Mouse (Mus musculus) midbrain, embryonic 14.5 days (tissue): ENCODE measurements around the gene Aph1c. TPM values are rescaled to one million over a fixed set of nuclear protein-coding genes. Genes with fewer than 3 reads are reported as not detected.

ENCODE experiments used
- ATAC-seq: fragments of 200-750 bp; cut with Nextera tagmentation; 2 replicates; pipeline ENCODE4 v1.8.0; 2017; ENCODE audit warnings: moderate number of reproducible peaks, moderate library complexity; ENCODE audit not compliant: low FRiP score, low TSS enrichment
- DNase-seq: peaks from one replicate; pipeline ENCODE4 v3.0.0-alpha.2; 2015
- H3K27ac ChIP-seq: fragments of 300-500 bp; sonication (generic); replicated peaks from 2 replicates; pipeline ENCODE4 v1.5.1; 2014; ENCODE audit warnings: mild to moderate bottlenecking, low read depth, low read length, moderate library complexity
- H3K27me3 ChIP-seq: fragments of 300-500 bp; sonication (generic); 2 replicates; pipeline ENCODE4 v1.6.1; 2014; ENCODE audit warnings: low read length, control low read depth, mixed read lengths; ENCODE audit not compliant: control insufficient read depth, insufficient read depth
- H3K36me3 ChIP-seq: fragments of 300-500 bp; sonication (generic); 2 replicates; pipeline ENCODE4 v1.6.1; 2014; ENCODE audit warnings: low read length, control low read depth; ENCODE audit not compliant: control insufficient read depth, insufficient read depth
- H3K4me1 ChIP-seq: fragments of 300-500 bp; sonication (generic); 2 replicates; pipeline ENCODE4 v1.6.1; 2014; ENCODE audit warnings: mild to moderate bottlenecking, antibody characterized with exemption, low read length, control low read depth; ENCODE audit not compliant: control insufficient read depth, insufficient read depth
- H3K4me2 ChIP-seq: fragments of 300-500 bp; sonication (generic); 2 replicates; pipeline ENCODE4 v1.6.1; 2014; ENCODE audit warnings: mild to moderate bottlenecking, low read length, moderate library complexity
- H3K4me3 ChIP-seq: fragments of 300-500 bp; sonication (generic); replicated peaks from 2 replicates; pipeline ENCODE4 v1.5.1; 2014; ENCODE audit warnings: low read depth, low read length
- H3K9ac ChIP-seq: fragments of 300-500 bp; sonication (generic); replicated peaks from 2 replicates; pipeline ENCODE4 v1.6.1; 2014; ENCODE audit warnings: mild to moderate bottlenecking, low read length, moderate library complexity
- H3K9me3 ChIP-seq: fragments of 300-500 bp; sonication (generic); 2 replicates; pipeline ENCODE4 v1.6.1; 2016; ENCODE audit warnings: low read length, control low read depth, mixed read lengths; ENCODE audit not compliant: control insufficient read depth
- WGBS: fragments of 180-500 bp; shearing (Covaris S2); extraction: QIAGEN DNeasy Blood & Tissue Kit; methylation state at CpG from one replicate; pipeline ENCODE4 v1.1.7; 2014; 5-methylcytosine and 5-hydroxymethylcytosine counted together
- polyA plus RNA-seq: library from polyadenylated mRNA; unstranded; fragments of >200 nt; fragmentation: Nextera tagmentation; extraction: Ambion mirVana; gene quantifications from 2 replicates; pipeline ENCODE4 v1.2.1, GENCODE M21; 2014

Gene Aph1c
- polyA plus RNA-seq = 2.1 and 3.4 TPM in 2 replicates

GRCm38 (mm10) chr9:66834318-66835096 lies at the start of gene Aph1c:
TSS of gene Aph1c (minus strand) at chr9:66834726.
- ATAC-seq (peak; percentile 100), DNase-seq (peak; percentile 99)
- no peak within 1 kb of the TSS for H3K27ac ChIP-seq
- H3K4me1 ChIP-seq = peaks cover 12% of the 10 kb centered on the region
- no peaks in the 10 kb centered on the region for H3K36me3 ChIP-seq
- peak within 1 kb of the TSS; percentile 47 for H3K9ac ChIP-seq
- H3K4me2 ChIP-seq = peak within 1 kb of the TSS; percentile 98
- no peaks in the 10 kb centered on the region for H3K9me3 ChIP-seq
- H3K27me3 ChIP-seq = peaks cover 4% of the 10 kb centered on the region; the same call in 1 of the 2 replicates
- WGBS = under 1% methylated on average over 58 of the region's 58 CpGs
- peak within 1 kb of the TSS; percentile 63 for H3K4me3 ChIP-seq

GRCm38 (mm10) chr9:66883500-66883899 lies 49.0 kb upstream of the Aph1c start:
- Histone ChIP-seq H3K9me3 (no peaks in the 10 kb centered on the region), H3K36me3 (no peaks in the 10 kb centered on the region), H3K9ac (no peak overlapping the region), H3K4me2 (no peak overlapping the region), H3K4me3 (no peak overlapping the region), H3K4me1 (peaks cover 24% of the 10 kb centered on the region), H3K27ac (no peak overlapping the region), H3K27me3 (no peaks in the 10 kb centered on the region)
- 95% methylated on average over 5 of the region's 5 CpGs for WGBS
- DNase-seq = no peak
- ATAC-seq = no peak

- Histone ChIP-seq H3K27me3 (no peaks in the 10 kb centered on the region), H3K4me1 (peaks cover 13% of the 10 kb centered on the region), H3K9ac (no peak overlapping the region), H3K4me2 (no peak overlapping the region), H3K9me3 (no peaks in the 10 kb centered on the region), H3K36me3 (no peaks in the 10 kb centered on the region), H3K4me3 (no peak overlapping the region), H3K27ac (no peak overlapping the region)
- DNase-seq (no peak), ATAC-seq (no peak)
- 78% methylated on average over 8 of the region's 8 CpGs for WGBS
Observed at GRCm38 (mm10) chr9:66882406-66882821, 47.9 kb upstream of the Aph1c start.

GRCm38 (mm10) chr9:66881858-66882257 lies 47.3 kb upstream of the Aph1c start:
- H3K9me3 ChIP-seq = no peaks in the 10 kb centered on the region
- ATAC-seq (no peak), DNase-seq (no peak)
- 82% methylated on average over 3 of the region's 3 CpGs for WGBS
- peaks cover 8% of the 10 kb centered on the region for H3K4me1 ChIP-seq
- no peak overlapping the region for H3K9ac ChIP-seq
- H3K27ac ChIP-seq = no peak overlapping the region
- H3K27me3 ChIP-seq = no peaks in the 10 kb centered on the region
- no peaks in the 10 kb centered on the region for H3K36me3 ChIP-seq
- H3K4me2 ChIP-seq = no peak overlapping the region
- no peak overlapping the region for H3K4me3 ChIP-seq

- Histone ChIP-seq H3K4me2 (no peak overlapping the region), H3K27ac (no peak overlapping the region), H3K9ac (no peak overlapping the region), H3K4me1 (no peaks in the 10 kb centered on the region), H3K36me3 (no peaks in the 10 kb centered on the region), H3K4me3 (no peak overlapping the region), H3K9me3 (no peaks in the 10 kb centered on the region), H3K27me3 (no peaks in the 10 kb centered on the region)
- ATAC-seq = no peak
- 99% methylated on average over 2 of the region's 2 CpGs for WGBS
- no peak for DNase-seq
Observed at GRCm38 (mm10) chr9:66880752-66881151, 46.2 kb upstream of the Aph1c start.

GRCm38 (mm10) chr9:66879486-66879885 lies 45.0 kb upstream of the Aph1c start:
- no peak for DNase-seq
- peaks cover 3% of the 10 kb centered on the region; the same call in 1 of the 2 replicates for H3K9me3 ChIP-seq
- no peaks in the 10 kb centered on the region for H3K36me3 ChIP-seq
- H3K27ac ChIP-seq = no peak overlapping the region
- no peak overlapping the region for H3K4me2 ChIP-seq
- no peaks in the 10 kb centered on the region for H3K27me3 ChIP-seq
- 67% methylated on average over 6 of the region's 6 CpGs for WGBS
- no peaks in the 10 kb centered on the region for H3K4me1 ChIP-seq
- no peak for ATAC-seq
- H3K4me3 ChIP-seq = no peak overlapping the region
- H3K9ac ChIP-seq = no peak overlapping the region

- H3K9ac ChIP-seq = no peak overlapping the region
- WGBS = 93% methylated on average over 3 of the region's 3 CpGs
- no peaks in the 10 kb centered on the region for H3K36me3 ChIP-seq
- no peaks in the 10 kb centered on the region for H3K27me3 ChIP-seq
- no peak overlapping the region for H3K4me2 ChIP-seq
- no peak overlapping the region for H3K27ac ChIP-seq
- H3K4me3 ChIP-seq = no peak overlapping the region
- no peak for DNase-seq
- no peaks in the 10 kb centered on the region for H3K4me1 ChIP-seq
- H3K9me3 ChIP-seq = peaks cover 3% of the 10 kb centered on the region; the same call in 1 of the 2 replicates
- no peak for ATAC-seq
Observed at GRCm38 (mm10) chr9:66878899-66879298, 44.4 kb upstream of the Aph1c start.

GRCm38 (mm10) chr9:66876577-66876976 lies 42.1 kb upstream of the Aph1c start:
- Histone ChIP-seq H3K4me1 (no peaks in the 10 kb centered on the region), H3K4me2 (no peak overlapping the region), H3K9ac (no peak overlapping the region), H3K9me3 (peaks cover 3% of the 10 kb centered on the region; the same call in 1 of the 2 replicates), H3K27me3 (no peaks in the 10 kb centered on the region), H3K4me3 (no peak overlapping the region), H3K27ac (no peak overlapping the region), H3K36me3 (no peaks in the 10 kb centered on the region)
- DNase-seq (no peak), ATAC-seq (no peak)
- 92% methylated on average over 5 of the region's 5 CpGs for WGBS

GRCm38 (mm10) chr9:66874297-66874696 lies 39.8 kb upstream of the Aph1c start:
- DNase-seq = no peak
- H3K27ac ChIP-seq = no peak overlapping the region
- no peak for ATAC-seq
- WGBS = 97% methylated on average over 5 of the region's 5 CpGs
- H3K27me3 ChIP-seq = no peaks in the 10 kb centered on the region
- no peaks in the 10 kb centered on the region for H3K4me1 ChIP-seq
- no peak overlapping the region for H3K4me2 ChIP-seq
- no peak overlapping the region for H3K9ac ChIP-seq
- H3K9me3 ChIP-seq = peaks cover 3% of the 10 kb centered on the region; the same call in 1 of the 2 replicates
- H3K4me3 ChIP-seq = no peak overlapping the region
- no peaks in the 10 kb centered on the region for H3K36me3 ChIP-seq
